Mouse (Mus musculus) bone marrow macrophage, adult 2 months (primary cell): ENCODE data around the gene Sh3rf3.

Experiments
- CTCF ChIP-seq: IDR thresholded peaks from 2 replicates; pipeline ENCODE4 v1.5.1; 2012; ENCODE audit warnings: low read depth, mild to moderate bottlenecking, low read length, moderate library complexity
- POLR2A ChIP-seq: IDR thresholded peaks from 2 replicates; pipeline ENCODE4 v1.6.1; 2012; ENCODE audit warnings: mild to moderate bottlenecking, low read depth, low read length, borderline replicate concordance

DNA sequence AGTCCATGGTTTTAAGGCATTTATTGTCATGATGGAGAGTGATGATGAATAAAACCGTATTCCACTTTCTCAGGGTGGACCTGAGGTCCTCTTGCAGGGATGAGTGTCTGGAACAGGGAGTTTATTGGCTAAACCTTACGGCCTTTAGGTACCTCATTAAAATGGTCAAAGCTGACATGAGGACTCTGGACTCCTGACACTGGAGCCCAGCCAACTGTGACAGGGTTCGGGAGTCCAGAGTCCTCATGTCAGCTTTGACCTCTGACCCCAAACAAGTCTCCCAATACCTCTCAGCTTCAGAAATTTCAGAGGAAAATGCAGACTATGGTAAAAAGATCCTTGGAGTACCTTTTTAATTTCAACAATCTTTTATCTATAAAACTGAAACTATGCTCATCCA is 293.5 kb downstream of the Sh3rf3 start:
- TF ChIP-seq POLR2A (no peak), CTCF (no peak)
